Mouse (Mus musculus) lung, embryonic 15.5 days (tissue): ENCODE results near the gene St8sia6. TPM values are rescaled to one million over a fixed set of nuclear protein-coding genes. Genes with fewer than 3 reads are reported as not detected.
"Not testable (repeated sequence)": the region's sequence is repeated elsewhere in the genome, so short reads cannot be mapped to it uniquely, and the experiment has no call there.

Source experiments
- ATAC-seq: fragments of 200-750 bp; cut with Nextera tagmentation; 2 replicates; pipeline ENCODE4 v1.8.0; 2017; ENCODE audit warnings: moderate number of reproducible peaks, borderline replicate concordance; ENCODE audit not compliant: low FRiP score, low TSS enrichment; ENCODE audit errors: extremely low read depth
- H3K27ac ChIP-seq: fragments of 300-500 bp; sonication (generic); 2 replicates; pipeline ENCODE4 v1.5.1; 2015; ENCODE audit warnings: moderate library complexity, mild to moderate bottlenecking, inconsistent platforms
- H3K27me3 ChIP-seq: fragments of 300-500 bp; sonication (generic); 2 replicates; pipeline ENCODE4 v1.6.1; 2015; ENCODE audit warnings: inconsistent platforms
- H3K36me3 ChIP-seq: fragments of 300-500 bp; sonication (generic); 2 replicates; pipeline ENCODE4 v1.6.1; 2015; ENCODE audit warnings: inconsistent platforms
- H3K4me1 ChIP-seq: fragments of 300-500 bp; sonication (generic); 2 replicates; pipeline ENCODE4 v1.6.1; 2015; ENCODE audit warnings: inconsistent platforms
- H3K4me2 ChIP-seq: fragments of 300-500 bp; sonication (generic); 2 replicates; pipeline ENCODE4 v1.6.1; 2015; ENCODE audit warnings: inconsistent platforms, mild to moderate bottlenecking, moderate library complexity
- H3K4me3 ChIP-seq: fragments of 300-500 bp; sonication (generic); 2 replicates; pipeline ENCODE4 v1.5.1; 2015; ENCODE audit warnings: mild to moderate bottlenecking, inconsistent platforms
- H3K9ac ChIP-seq: fragments of 300-500 bp; sonication (generic); 2 replicates; pipeline ENCODE4 v1.6.1; 2015; ENCODE audit warnings: inconsistent platforms
- H3K9me3 ChIP-seq: fragments of 300-500 bp; sonication (generic); 2 replicates; pipeline ENCODE4 v1.6.1; 2016; ENCODE audit warnings: inconsistent platforms
- WGBS: fragments of 180-500 bp; shearing (Covaris S2); methylation state at CpG from one replicate; pipeline ENCODE4 v1.1.7; 2015; 5-methylcytosine and 5-hydroxymethylcytosine counted together
- polyA plus RNA-seq: library from polyadenylated mRNA; unstranded; fragments of >200 nt; fragmentation: Nextera tagmentation; extraction: Ambion mirVana; gene quantifications from 2 replicates; pipeline ENCODE4 v1.2.1, GENCODE M21; 2015

St8sia6 gene
- polyA plus RNA-seq, 1 experiment from 2014 or later: 2.9 TPM

DNA sequence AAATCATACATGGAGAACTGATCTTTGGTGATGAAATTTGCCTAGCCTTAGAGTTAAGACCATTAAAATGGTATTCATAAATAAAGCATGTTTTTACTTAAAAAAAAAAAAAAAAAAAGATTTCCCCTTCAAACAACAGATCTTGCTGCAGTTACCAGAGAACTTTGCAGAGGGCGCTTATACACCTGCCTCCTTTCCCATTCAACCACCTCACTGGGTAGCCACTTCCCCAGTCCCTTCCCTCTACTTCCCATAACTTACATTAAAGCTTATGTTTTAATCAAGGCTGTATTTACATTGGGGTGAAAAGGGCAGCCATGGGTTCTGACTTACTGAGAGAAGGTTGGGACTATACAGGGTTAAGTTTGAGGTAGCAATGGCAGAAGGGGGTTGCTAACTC, 4.5 kb downstream of the St8sia6 start:
- Histone ChIP-seq H3K4me3 (no peak overlapping the region), H3K36me3 (no peaks in the 10 kb centered on the region), H3K27me3 (peaks cover 27% of the 10 kb centered on the region), H3K4me2 (no peak overlapping the region), H3K4me1 (peaks cover 5% of the 10 kb centered on the region), H3K27ac (no peak overlapping the region), H3K9ac (no peak overlapping the region), H3K9me3 (no peaks in the 10 kb centered on the region)
- 56% methylated on average over 1 of the region's 1 CpGs for WGBS
- ATAC-seq: no peak

DNA sequence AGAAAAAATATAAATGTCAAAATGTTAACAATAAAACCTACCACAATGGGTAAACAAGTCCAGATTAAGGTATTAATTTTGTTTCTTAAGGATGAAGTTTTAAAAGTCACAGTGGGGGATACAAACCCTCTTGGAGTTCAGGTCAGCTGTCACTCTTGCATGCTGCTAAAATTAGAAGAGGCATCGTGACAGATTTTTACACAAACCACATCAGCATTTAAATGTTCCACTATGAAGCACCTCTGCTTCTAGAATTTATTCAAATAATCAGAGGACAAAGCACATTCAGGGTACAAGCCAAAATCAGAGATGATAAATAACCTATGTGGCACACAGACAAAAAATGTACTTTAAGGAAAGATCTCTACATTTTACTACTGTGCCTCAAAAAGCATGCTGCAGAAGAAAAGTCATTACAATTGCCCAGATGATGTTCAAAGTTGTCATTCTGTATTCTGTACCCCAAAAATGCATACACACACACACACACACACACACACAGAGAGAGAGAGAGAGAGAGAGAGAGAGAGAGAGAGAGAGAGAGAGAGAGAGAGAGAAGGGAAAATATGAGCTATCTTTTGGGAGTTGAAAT, 7.2 kb downstream of the St8sia6 start:
- Histone ChIP-seq H3K27ac (no peak overlapping the region), H3K4me2 (no peak overlapping the region), H3K4me3 (no peak overlapping the region), H3K9me3 (no peaks in the 10 kb centered on the region), H3K4me1 (no peaks in the 10 kb centered on the region), H3K27me3 (peaks cover 5% of the 10 kb centered on the region; the same call in 1 of the 2 replicates), H3K36me3 (no peaks in the 10 kb centered on the region), H3K9ac (no peak overlapping the region)
- ATAC-seq: no peak
- 78% methylated on average over 1 of the region's 1 CpGs for WGBS

DNA sequence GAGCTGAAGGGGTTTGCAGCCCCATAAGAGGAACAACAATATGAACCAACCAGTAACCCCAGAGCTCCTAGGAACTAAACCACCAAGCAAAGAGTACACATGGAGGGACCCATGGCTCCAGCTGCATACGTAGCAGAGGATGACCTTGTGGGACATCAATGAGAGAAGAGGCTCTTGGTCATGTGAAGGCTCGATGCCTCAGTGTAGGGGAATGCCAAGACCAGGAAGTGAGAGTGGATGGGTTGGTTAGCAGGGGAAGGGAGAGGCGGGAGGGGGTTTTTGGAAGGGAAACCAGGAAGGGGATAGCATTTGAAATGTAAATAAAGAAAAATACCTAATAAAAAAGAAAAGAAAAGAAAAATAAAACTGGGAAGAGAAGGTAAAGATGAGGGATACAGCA, 7.9 kb downstream of the St8sia6 start:
- H3K4me3 ChIP-seq, H3K4me1 ChIP-seq, H3K9ac ChIP-seq, ATAC-seq, H3K27ac ChIP-seq, H3K36me3 ChIP-seq, H3K9me3 ChIP-seq, H3K27me3 ChIP-seq, H3K4me2 ChIP-seq: not testable (repeated sequence)
- 40% methylated on average over 3 of the region's 3 CpGs for WGBS

DNA sequence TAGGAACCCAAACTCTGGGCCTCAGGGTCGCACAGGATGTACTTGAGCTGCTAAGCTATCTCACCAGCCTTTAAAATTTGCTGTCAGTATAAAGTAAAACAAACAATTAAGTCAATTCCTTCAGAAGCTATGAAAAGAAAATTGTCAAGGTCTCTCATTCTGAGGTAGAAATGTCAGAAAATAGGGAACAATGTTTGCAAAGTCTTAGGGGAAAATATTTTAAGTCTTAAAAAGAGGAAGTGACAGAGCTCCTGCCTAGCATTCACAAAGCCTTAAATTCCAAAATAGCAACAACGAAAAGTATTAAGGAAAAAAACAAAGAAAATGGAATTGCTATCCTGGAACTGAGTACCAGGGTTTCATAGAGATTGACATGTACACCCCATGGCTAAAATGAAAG, 8.6 kb downstream of the St8sia6 start:
- H3K9me3 ChIP-seq: no peaks in the 10 kb centered on the region
- no peaks in the 10 kb centered on the region for H3K36me3 ChIP-seq
- no peaks in the 10 kb centered on the region for H3K4me1 ChIP-seq
- H3K4me3 ChIP-seq: no peak overlapping the region
- no peak for ATAC-seq
- H3K27me3 ChIP-seq: no peaks in the 10 kb centered on the region
- H3K9ac ChIP-seq: no peak overlapping the region
- WGBS: 74% methylated on average over 2 of the region's 2 CpGs
- H3K27ac ChIP-seq: no peak overlapping the region
- no peak overlapping the region for H3K4me2 ChIP-seq

DNA sequence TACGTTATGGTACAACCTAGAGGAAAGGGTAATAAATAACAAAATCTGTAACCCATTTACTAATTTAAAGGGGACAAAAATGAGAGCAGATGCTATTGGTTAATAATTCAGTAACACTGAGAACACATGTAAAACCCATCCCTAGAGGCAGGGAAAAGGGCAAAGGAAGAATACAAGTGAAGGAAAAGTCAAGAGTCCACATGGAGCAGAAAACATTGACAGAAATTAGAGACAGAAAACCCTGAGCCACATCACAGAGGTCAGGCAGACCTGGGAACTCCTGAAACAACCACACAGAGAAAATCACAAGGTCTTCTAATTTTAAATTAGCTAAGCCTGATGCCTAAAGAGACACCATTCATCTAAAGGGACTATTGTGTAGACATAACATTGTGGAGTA, 9.4 kb downstream of the St8sia6 start:
- no peak overlapping the region for H3K4me2 ChIP-seq
- WGBS: 93% methylated on average over 1 of the region's 1 CpGs
- ATAC-seq: no peak

DNA sequence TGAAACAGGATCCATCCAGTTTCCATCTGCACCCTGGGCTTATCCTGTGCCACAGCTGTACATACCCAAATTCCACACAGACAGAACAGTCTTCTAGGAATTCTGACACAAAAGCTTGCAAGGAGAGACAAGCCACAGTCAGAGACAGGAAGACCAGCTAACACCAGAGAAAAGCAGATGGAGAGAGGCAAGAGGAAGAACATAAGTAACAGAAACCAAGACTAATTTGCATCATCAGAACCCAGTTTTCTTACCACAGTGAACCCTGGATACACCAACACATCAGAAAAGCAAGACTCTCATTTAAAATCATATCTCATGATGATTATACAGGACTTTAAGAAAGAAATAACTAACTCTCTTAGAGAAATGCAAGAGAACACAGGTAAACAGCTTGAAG, 16.8 kb downstream of the St8sia6 start:
- H3K4me2 ChIP-seq: no peak overlapping the region
- no peak for ATAC-seq
- no peaks in the 10 kb centered on the region for H3K36me3 ChIP-seq
- H3K9ac ChIP-seq: no peak overlapping the region
- H3K4me3 ChIP-seq: no peak overlapping the region
- H3K27me3 ChIP-seq: no peaks in the 10 kb centered on the region
- H3K27ac ChIP-seq: no peak overlapping the region
- H3K4me1 ChIP-seq: no peaks in the 10 kb centered on the region
- no peaks in the 10 kb centered on the region for H3K9me3 ChIP-seq

More for the DNA sequence above, 9.4 kb downstream of the St8sia6 start:
- Histone ChIP-seq H3K9ac (no peak overlapping the region), H3K27ac (no peak overlapping the region), H3K27me3 (no peaks in the 10 kb centered on the region), H3K4me1 (no peaks in the 10 kb centered on the region), H3K9me3 (no peaks in the 10 kb centered on the region), H3K4me3 (no peak overlapping the region), H3K36me3 (no peaks in the 10 kb centered on the region)

DNA sequence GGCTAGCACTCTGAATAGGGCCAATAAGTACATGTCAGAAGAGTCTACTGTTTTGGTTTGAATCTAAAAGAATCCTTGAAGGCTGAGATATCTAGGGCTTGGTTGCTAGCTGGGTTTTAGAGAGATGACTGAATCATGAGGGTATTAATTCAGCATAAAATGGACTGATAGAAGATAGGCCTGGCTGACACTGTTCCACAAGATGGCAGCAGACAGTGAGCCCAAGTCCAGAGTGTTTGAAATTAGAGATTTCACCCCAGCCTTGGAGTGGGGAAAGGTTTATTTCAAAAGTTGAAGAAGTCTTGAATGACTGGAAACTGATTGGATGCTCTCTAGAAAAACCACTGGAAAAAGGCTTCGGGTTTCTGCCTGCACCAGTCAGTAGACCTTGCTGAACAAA, 17.4 kb downstream of the St8sia6 start:
- 69% methylated on average over 1 of the region's 1 CpGs for WGBS
- no peaks in the 10 kb centered on the region for H3K27me3 ChIP-seq
- no peaks in the 10 kb centered on the region for H3K36me3 ChIP-seq
- no peaks in the 10 kb centered on the region for H3K9me3 ChIP-seq
- H3K9ac ChIP-seq: no peak overlapping the region
- no peak overlapping the region for H3K4me2 ChIP-seq
- no peaks in the 10 kb centered on the region for H3K4me1 ChIP-seq
- no peak for ATAC-seq
- no peak overlapping the region for H3K4me3 ChIP-seq
- H3K27ac ChIP-seq: no peak overlapping the region

DNA sequence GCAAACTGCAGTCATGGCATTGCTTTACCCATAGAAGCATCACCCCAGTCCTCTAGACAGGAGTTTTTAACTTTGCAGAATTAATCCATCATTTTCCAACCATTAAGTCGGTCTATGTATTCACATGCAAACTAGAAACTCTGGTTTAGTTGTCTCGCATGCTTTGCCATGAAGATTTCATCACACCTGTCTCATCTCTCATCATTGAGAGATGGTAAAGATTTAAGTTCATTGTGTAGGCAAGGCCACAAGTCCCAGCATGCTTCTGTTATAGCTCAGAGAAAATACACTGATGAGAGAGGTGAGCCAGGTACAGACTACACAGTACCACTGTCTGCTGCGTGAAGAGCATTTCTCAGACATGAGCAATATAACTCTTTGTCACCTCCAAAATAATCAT, 18.8 kb downstream of the St8sia6 start:
- Histone ChIP-seq H3K4me2 (no peak overlapping the region), H3K27ac (no peak overlapping the region), H3K9ac (no peak overlapping the region), H3K4me1 (no peaks in the 10 kb centered on the region), H3K4me3 (no peak overlapping the region), H3K9me3 (no peaks in the 10 kb centered on the region), H3K36me3 (no peaks in the 10 kb centered on the region), H3K27me3 (no peaks in the 10 kb centered on the region)
- ATAC-seq: no peak
- WGBS: 79% methylated on average over 3 of the region's 3 CpGs

DNA sequence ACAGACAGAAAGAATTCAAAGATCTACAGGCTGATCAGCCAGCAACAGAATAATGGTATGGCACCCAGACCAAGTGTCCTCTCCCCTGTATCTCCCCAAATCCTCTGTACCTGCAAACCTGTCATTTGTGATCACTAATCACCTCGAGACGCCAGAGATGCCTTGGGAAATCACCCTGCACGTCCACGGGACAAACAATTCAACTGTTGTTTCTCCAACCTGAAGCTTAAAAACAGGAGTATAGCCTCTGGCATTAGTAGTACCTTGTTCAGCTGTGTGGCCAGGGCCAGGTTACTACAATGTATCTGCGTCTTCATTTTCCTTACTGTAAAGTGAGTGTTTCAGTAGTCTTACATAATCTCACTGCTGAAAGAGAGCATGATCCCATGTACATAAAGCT, 25.3 kb downstream of the St8sia6 start:
- 49% methylated on average over 5 of the region's 5 CpGs for WGBS
- Histone ChIP-seq H3K36me3 (no peaks in the 10 kb centered on the region), H3K9ac (no peak overlapping the region), H3K4me1 (no peaks in the 10 kb centered on the region), H3K27me3 (no peaks in the 10 kb centered on the region), H3K4me2 (no peak overlapping the region), H3K27ac (0 out of 2 replicates have a peak overlapping the region, but pooled peaks have one; percentile 15), H3K9me3 (no peaks in the 10 kb centered on the region), H3K4me3 (no peak overlapping the region)
- ATAC-seq: no peak

DNA sequence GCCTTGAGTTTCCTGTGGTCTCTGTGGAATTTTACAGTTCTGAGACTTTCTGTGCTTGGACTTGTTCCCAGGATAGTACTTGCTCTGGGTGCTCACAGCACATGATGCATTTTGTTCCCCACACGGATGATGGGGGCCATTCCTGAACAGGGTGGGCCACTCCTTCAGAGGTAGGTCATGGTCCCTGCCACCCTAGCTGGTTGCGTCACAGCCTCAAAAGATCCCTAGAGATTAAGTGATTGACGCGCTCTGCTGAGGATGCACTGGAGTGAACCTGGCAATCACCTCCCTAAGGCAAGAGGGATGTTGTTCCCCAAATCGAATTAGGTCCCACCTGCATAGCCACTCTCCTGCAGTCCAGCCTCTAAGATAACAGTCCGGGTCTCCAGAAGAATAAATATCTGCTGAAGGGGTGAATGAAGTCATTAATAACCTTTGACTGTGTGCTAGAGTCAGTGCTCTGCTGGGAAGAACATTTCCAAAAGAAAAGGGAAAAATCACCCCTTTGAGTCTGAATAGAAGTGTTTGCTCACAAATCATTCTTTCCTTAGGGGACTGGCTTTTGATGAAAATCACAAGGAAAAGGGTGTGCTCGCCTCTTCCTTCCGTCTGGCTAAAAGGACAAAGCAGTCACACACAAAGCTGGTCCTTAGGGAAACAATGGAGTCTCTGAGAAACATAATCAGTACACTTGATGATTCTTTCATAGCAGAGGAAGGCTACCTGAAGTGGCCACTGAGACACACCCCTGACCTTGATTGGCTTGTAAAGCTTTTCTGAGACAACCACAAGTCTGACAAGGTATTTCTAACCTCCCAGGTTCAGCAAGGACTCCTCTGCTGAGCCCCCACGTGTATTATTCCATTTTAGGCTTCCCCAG, 26.1 kb downstream of the St8sia6 start:
- no peak overlapping the region for H3K4me3 ChIP-seq
- no peaks in the 10 kb centered on the region for H3K27me3 ChIP-seq
- 46% methylated on average over 9 of the region's 9 CpGs for WGBS
- H3K4me2 ChIP-seq: no peak overlapping the region
- no peaks in the 10 kb centered on the region for H3K36me3 ChIP-seq
- no peaks in the 10 kb centered on the region for H3K4me1 ChIP-seq
- H3K9ac ChIP-seq: no peak overlapping the region
- H3K27ac ChIP-seq: peak overlapping the region; percentile 15; the same call in 1 of the 2 replicates
- no peaks in the 10 kb centered on the region for H3K9me3 ChIP-seq
- ATAC-seq: 0 out of 2 replicates have a peak, but pooled peaks have one; percentile 52

DNA sequence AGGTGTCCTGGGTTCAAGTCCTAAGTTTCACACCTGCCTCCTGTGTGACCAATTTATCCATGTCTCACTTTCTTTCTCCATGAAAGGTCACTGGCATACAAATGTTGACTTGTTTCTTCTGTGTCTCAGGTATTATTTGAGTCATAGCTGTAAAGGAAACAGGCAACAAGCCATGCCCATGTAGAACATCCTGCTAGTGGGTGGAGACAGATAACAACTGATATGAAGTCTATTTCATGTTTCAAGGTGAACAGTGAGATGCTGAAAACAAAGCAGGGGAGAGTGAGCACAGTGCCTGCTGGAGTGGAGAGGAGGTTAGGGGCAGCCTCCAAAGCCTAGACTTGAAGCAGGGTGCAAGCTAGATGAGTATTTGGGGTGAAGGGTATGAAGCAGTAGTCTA, 33.5 kb downstream of the St8sia6 start:
- ATAC-seq: no peak
- Histone ChIP-seq H3K4me3 (no peak overlapping the region), H3K36me3 (no peaks in the 10 kb centered on the region), H3K27me3 (no peaks in the 10 kb centered on the region), H3K27ac (no peak overlapping the region), H3K4me1 (no peaks in the 10 kb centered on the region), H3K9me3 (no peaks in the 10 kb centered on the region), H3K4me2 (no peak overlapping the region), H3K9ac (no peak overlapping the region)

DNA sequence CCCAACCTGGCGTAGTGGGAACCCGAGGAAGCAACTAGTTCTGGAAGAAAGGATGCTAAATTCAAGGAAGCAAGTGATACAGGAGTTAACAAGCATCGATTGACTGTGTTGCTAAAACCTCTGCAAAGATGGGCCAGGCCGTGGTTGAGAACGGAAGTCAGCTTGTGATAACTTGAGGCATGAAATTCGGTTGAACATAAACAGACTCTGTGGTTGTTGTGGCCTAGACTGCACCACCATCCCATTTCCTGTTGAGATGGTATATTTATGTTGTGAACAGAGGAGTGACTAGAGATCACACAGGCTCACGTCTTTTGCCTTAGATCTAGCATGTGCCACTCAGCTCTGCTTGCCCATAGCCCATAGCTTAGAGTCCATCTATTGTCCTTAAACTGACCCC, 36.5 kb downstream of the St8sia6 start:
- no peak overlapping the region for H3K9ac ChIP-seq

More for the DNA sequence above, 36.5 kb downstream of the St8sia6 start:
- no peaks in the 10 kb centered on the region for H3K9me3 ChIP-seq
- 67% methylated on average over 7 of the region's 7 CpGs for WGBS
- H3K4me3 ChIP-seq: no peak overlapping the region
- no peak overlapping the region for H3K4me2 ChIP-seq
- no peak overlapping the region for H3K27ac ChIP-seq
- no peaks in the 10 kb centered on the region for H3K4me1 ChIP-seq
- no peaks in the 10 kb centered on the region for H3K27me3 ChIP-seq
- no peaks in the 10 kb centered on the region for H3K36me3 ChIP-seq
- no peak for ATAC-seq
